Mouse (Mus musculus) olfactory bulb, adult 2 months (tissue): ENCODE measurements around the gene Slco3a1.

Experiments
- CTCF ChIP-seq: fragments of 200-500 bp; IDR thresholded peaks from 2 replicates; pipeline ENCODE4 v1.5.1; 2012; ENCODE audit warnings: low read depth, mild to moderate bottlenecking, low read length, moderate library complexity; ENCODE audit not compliant: insufficient read depth
- POLR2A ChIP-seq: fragments of 200-500 bp; IDR thresholded peaks from 2 replicates; pipeline ENCODE4 v1.6.1; 2012; ENCODE audit warnings: mild to moderate bottlenecking, low read depth, low read length, moderate library complexity; ENCODE audit not compliant: insufficient read depth

- TF ChIP-seq CTCF (no peak), POLR2A (no peak)
Measured at GRCm38 (mm10) chr7:74458475-74459221, 95.9 kb downstream of the Slco3a1 start.
